In genomic region chr8:47974138-47974962, GRCm38 (mm10) we compare ENCODE assay signal across 8 mouse cellular contexts. TPM values are rescaled to one million over a fixed set of nuclear protein-coding genes. Genes with fewer than 3 reads are reported as not detected.
DNase-seq lines count a peak whose midpoint lies in the region; ATAC-seq lines count a peak whose summit lies in the region.

No protein-coding gene starts in this region.

- H3K9me3 ChIP-seq in forebrain, embryonic 13.5 days (replicated peaks): no peaks in the 10 kb centered on the region
- H3K9me3 ChIP-seq in limb, embryonic 12.5 days: no peaks in the 10 kb centered on the region
- no peaks in the 10 kb centered on the region for H3K9me3 ChIP-seq in midbrain, embryonic 13.5 days

- no peaks in the 10 kb centered on the region for H3K27me3 ChIP-seq in forebrain, embryonic 13.5 days
- no peaks in the 10 kb centered on the region for H3K27me3 ChIP-seq in limb, embryonic 12.5 days
- H3K27me3 ChIP-seq in midbrain, embryonic 13.5 days: no peaks in the 10 kb centered on the region

- H3K9ac ChIP-seq in forebrain, embryonic 13.5 days: peak overlapping the region; percentile 52
- H3K9ac ChIP-seq in limb, embryonic 12.5 days (replicated peaks): 0 out of 2 replicates have a peak overlapping the region, but pooled peaks have one; percentile 35
- peak overlapping the region; percentile 59 for H3K9ac ChIP-seq in midbrain, embryonic 13.5 days (replicated peaks)

- no peaks in the 10 kb centered on the region for H3K36me3 ChIP-seq in forebrain, embryonic 13.5 days (ENCODE audit: poor library complexity, severe bottlenecking)
- H3K36me3 ChIP-seq in limb, embryonic 12.5 days: peaks cover 3% of the 10 kb centered on the region; the same call in 1 of the 2 replicates
- 0 out of 2 replicates have a peak, but pooled peaks cover 2% of the 10 kb centered on the region for H3K36me3 ChIP-seq in midbrain, embryonic 13.5 days

- H3K4me3 ChIP-seq in forebrain, embryonic 13.5 days: peak overlapping the region; percentile 34
- H3K4me3 ChIP-seq in limb, embryonic 12.5 days (replicated peaks): peak overlapping the region; percentile 25
- peak overlapping the region; percentile 40 for H3K4me3 ChIP-seq in midbrain, embryonic 13.5 days (replicated peaks)

- intact Hi-C loops in heart, postnatal 36 days (cut with DNase I): loop anchor here (2.0 kb wide), 1 partner anchor 42 kb away; no protein-coding TSS in a partner anchor

- peak overlapping the region; percentile 68 for H3K4me2 ChIP-seq in forebrain, embryonic 13.5 days
- H3K4me2 ChIP-seq in limb, embryonic 12.5 days: peak overlapping the region; percentile 53
- peak overlapping the region; percentile 71 for H3K4me2 ChIP-seq in midbrain, embryonic 13.5 days (replicated peaks)

- peak; percentile 19 for DNase-seq in right cerebral cortex, adult 18-20 months
- DNase-seq in right cerebral cortex, postnatal 10 days (ENCODE audit: low spot score in 2 of 2): no peak
- peak; percentile 54 to 60 for DNase-seq in heart, postnatal 36 days

- WGBS in forebrain, embryonic 13.5 days: 3% methylated on average over 20 of the region's 20 CpGs
- 28% methylated on average over 20 of the region's 20 CpGs for WGBS in limb, embryonic 12.5 days
- 11% methylated on average over 20 of the region's 20 CpGs for WGBS in midbrain, embryonic 13.5 days

- peak overlapping the region; percentile 68 for H3K27ac ChIP-seq in forebrain, embryonic 13.5 days
- H3K27ac ChIP-seq in limb, embryonic 12.5 days: 0 out of 2 replicates have a peak overlapping the region, but pooled peaks have one; percentile 12
- peak overlapping the region; percentile 70 for H3K27ac ChIP-seq in midbrain, embryonic 13.5 days

- H3K4me1 ChIP-seq in forebrain, embryonic 13.5 days: peaks cover 14% of the 10 kb centered on the region
- H3K4me1 ChIP-seq in limb, embryonic 12.5 days (replicated peaks): peaks cover 15% of the 10 kb centered on the region
- H3K4me1 ChIP-seq in midbrain, embryonic 13.5 days (replicated peaks): peaks cover 14% of the 10 kb centered on the region

- ATAC-seq in forebrain, embryonic 13.5 days: peak; percentile 75
- peak; percentile 52; the same call in 1 of the 2 replicates for ATAC-seq in limb, embryonic 12.5 days (ENCODE audit: insufficient number of reproducible peaks, insufficient read depth, low FRiP score, low TSS enrichment, low read depth)
- ATAC-seq in midbrain, embryonic 13.5 days: peak; percentile 76
- no peak for ATAC-seq in erythroblast, adult 5-6 weeks (replicated peaks; ENCODE audit: low FRiP score, poor library complexity, severe bottlenecking)
- no peak for ATAC-seq in CD4-positive, CD25-positive, alpha-beta regulatory T cell, adult 4 months

RNA-seq across cellular contexts. Expression of gene Wwc2, which starts 16.4 kb away (rescaled TPM):
- polyA plus RNA-seq in forebrain, embryonic 13.5 days (2015; fragmentation: Nextera tagmentation; extraction: Ambion mirVana): 3.5 and 4.1 TPM in 2 replicates
- total RNA-seq in heart, postnatal 36 days (2021): 10 to 100 TPM; 26.1 to 28.3 TPM
- polyA plus RNA-seq in limb, embryonic 12.5 days (2016; fragmentation: Nextera tagmentation; extraction: Ambion mirVana): 17.0 and 17.6 TPM in 2 replicates
- polyA plus RNA-seq in midbrain, embryonic 13.5 days (2015; fragmentation: Nextera tagmentation; extraction: Ambion mirVana): 4.8 and 5.1 TPM in 2 replicates
- total RNA-seq in erythroblast, adult 5-6 weeks (2015; ENCODE audit: low replicate concordance): 1.3 and 1.7 TPM in 2 replicates
- total RNA-seq in erythroblast, adult 5-6 weeks (2017; ENCODE audit: low replicate concordance): 0.17 and 0.42 TPM in 2 replicates
- under 1 TPM; 0.24 to 0.31 TPM for polyA plus RNA-seq in CD4-positive, CD25-positive, alpha-beta regulatory T cell, adult 4 months (2017; shearing (Covaris generic))

Comparison
In these comparisons a context has a peak if more than half of its experiments do, and no peak if none do; other contexts are left out.
1. DNase-seq: peak in right cerebral cortex, adult 18-20 months (single experiment) and heart, postnatal 36 days (2 of 2); none in right cerebral cortex, postnatal 10 days (0 of 2).
2. ATAC-seq: peak in forebrain, embryonic 13.5 days (single experiment), limb, embryonic 12.5 days (single experiment) and midbrain, embryonic 13.5 days (single experiment); none in erythroblast, adult 5-6 weeks (single experiment) and CD4-positive, CD25-positive, alpha-beta regulatory T cell, adult 4 months (single experiment).
3. H3K27ac ChIP-seq: peak in every context shown above with its lines; median percentile 70 in midbrain, embryonic 13.5 days; 68 in forebrain, embryonic 13.5 days; 12 in limb, embryonic 12.5 days.
4. Peak in every context shown above with its lines, with median percentiles within 50 percentile points of each other: H3K4me2 ChIP-seq, H3K4me3 ChIP-seq and H3K9ac ChIP-seq.